Mouse (Mus musculus) spleen, adult 2 months (tissue): ENCODE results near the gene Atxn10. TPM values are rescaled to one million over a fixed set of nuclear protein-coding genes. Genes with fewer than 3 reads are reported as not detected.
A peak's percentile ranks its signal among the peaks of the same experiment; 100 is the strongest.

ENCODE experiments used
- DNase-seq, 2 experiments: peaks; one replicate each; pipeline versions ENCODE4 v3.0.0 to v3.0.0-alpha.2; 2012 to 2021; ENCODE audit warnings: low spot score in 2 of 2, low read depth in 1 of 2
- H3K27ac ChIP-seq: fragments of 200-500 bp; 2 replicates; pipeline ENCODE4 v1.5.1; 2012; ENCODE audit warnings: low read length, inconsistent platforms; ENCODE audit not compliant: insufficient read depth
- H3K27me3 ChIP-seq: fragments of 200-500 bp; 2 replicates; pipeline ENCODE4 v1.6.1; 2012; ENCODE audit warnings: mild to moderate bottlenecking, moderate library complexity, low read length, inconsistent platforms; ENCODE audit not compliant: control insufficient read depth, insufficient read depth
- H3K36me3 ChIP-seq: fragments of 200-500 bp; 2 replicates; pipeline ENCODE4 v1.6.1; 2012; ENCODE audit warnings: mild to moderate bottlenecking, low read length, inconsistent platforms; ENCODE audit not compliant: control insufficient read depth, insufficient read depth
- H3K4me1 ChIP-seq: fragments of 200-500 bp; 2 replicates; pipeline ENCODE4 v1.6.1; 2011; ENCODE audit warnings: inconsistent platforms; ENCODE audit not compliant: control insufficient read depth, insufficient read depth, insufficient read length
- H3K4me3 ChIP-seq: fragments of 200-500 bp; 2 replicates; pipeline ENCODE4 v1.5.1; 2011; ENCODE audit warnings: mild to moderate bottlenecking, inconsistent platforms; ENCODE audit not compliant: insufficient read depth, insufficient read length; ENCODE audit errors: extremely low read depth
- CTCF ChIP-seq: fragments of 200-500 bp; IDR thresholded peaks from 2 replicates; pipeline ENCODE4 v1.5.1; 2011; ENCODE audit warnings: mild to moderate bottlenecking, inconsistent platforms; ENCODE audit not compliant: insufficient read depth, insufficient read length, insufficient replicate concordance; ENCODE audit errors: extremely low read depth
- POLR2A ChIP-seq: fragments of 200-500 bp; IDR thresholded peaks from 2 replicates; pipeline ENCODE4 v1.6.1; 2011; ENCODE audit warnings: low read depth, low read length, inconsistent platforms
- WGBS: fragments of 180-500 bp; shearing (Covaris S2); methylation state at CpG from one replicate; pipeline ENCODE4 v1.1.7; 2018; 5-methylcytosine and 5-hydroxymethylcytosine counted together
- polyA plus RNA-seq: library from polyadenylated mRNA; depleted of rRNA; stranded (reverse); fragments of >200 nt; gene quantifications from 2 replicates; pipeline ENCODE4 v1.2.3, GENCODE M21; 2012; rRNA removed

The Atxn10 gene
- polyA plus RNA-seq = 35.7 and 56.2 TPM in 2 replicates

- DNase-seq = no peak
- Histone ChIP-seq H3K4me3 (peak within 1 kb of the TSS; percentile 95), H3K27me3 (no peaks in the 10 kb centered on the region), H3K27ac (peak within 1 kb of the TSS; percentile 81), H3K4me1 (peaks cover 7% of the 10 kb centered on the region; the same call in 1 of the 2 replicates), H3K36me3 (no peaks in the 10 kb centered on the region)
- no peak for TF ChIP-seq POLR2A
- no peak for TF ChIP-seq CTCF
- 20% methylated on average over 17 of the region's 19 CpGs for WGBS
These were observed at the start of gene Atxn10 for GRCm38 (mm10) chr15:85335671-85336300. Atxn10 (plus strand) TSS chr15:85336245.

GRCm38 (mm10) chr15:85294632-85295031 is 41.4 kb upstream of the Atxn10 start:
- no peak for DNase-seq
- 89% methylated on average over 3 of the region's 3 CpGs for WGBS
- no peak overlapping the region for H3K27ac ChIP-seq
- H3K4me3 ChIP-seq = no peak overlapping the region
- H3K4me1 ChIP-seq = no peaks in the 10 kb centered on the region
- no peak for TF ChIP-seq CTCF
- TF ChIP-seq POLR2A = no peak
- no peaks in the 10 kb centered on the region for H3K36me3 ChIP-seq
- H3K27me3 ChIP-seq = no peaks in the 10 kb centered on the region

- no peak for TF ChIP-seq CTCF
- no peak for TF ChIP-seq POLR2A
- DNase-seq = no peak
- 78% methylated on average over 8 of the region's 8 CpGs for WGBS
These were observed 40.5 kb upstream of the Atxn10 start for GRCm38 (mm10) chr15:85295544-85295943.

GRCm38 (mm10) chr15:85295977-85296376 is 40.1 kb upstream of the Atxn10 start:
- 86% methylated on average over 2 of the region's 2 CpGs for WGBS
- DNase-seq = no peak
- H3K27me3 ChIP-seq = no peaks in the 10 kb centered on the region
- H3K4me1 ChIP-seq = no peaks in the 10 kb centered on the region
- no peak for TF ChIP-seq CTCF
- TF ChIP-seq POLR2A = no peak
- H3K27ac ChIP-seq = no peak overlapping the region
- H3K4me3 ChIP-seq = no peak overlapping the region
- H3K36me3 ChIP-seq = no peaks in the 10 kb centered on the region

More at GRCm38 (mm10) chr15:85295544-85295943, 40.5 kb upstream of the Atxn10 start:
- Histone ChIP-seq H3K27me3 (no peaks in the 10 kb centered on the region), H3K36me3 (no peaks in the 10 kb centered on the region), H3K4me3 (no peak overlapping the region), H3K27ac (no peak overlapping the region), H3K4me1 (no peaks in the 10 kb centered on the region)

- no peak for TF ChIP-seq POLR2A
- Histone ChIP-seq H3K27me3 (no peaks in the 10 kb centered on the region), H3K27ac (no peak overlapping the region), H3K4me3 (no peak overlapping the region), H3K4me1 (no peaks in the 10 kb centered on the region), H3K36me3 (no peaks in the 10 kb centered on the region)
- no peak for DNase-seq
- 88% methylated on average over 3 of the region's 3 CpGs for WGBS
These were observed 39.5 kb upstream of the Atxn10 start for GRCm38 (mm10) chr15:85296538-85296937.

- 60% methylated on average over 17 of the region's 17 CpGs for WGBS
These were observed 37.8 kb upstream of the Atxn10 start for GRCm38 (mm10) chr15:85298167-85298781.

DNA sequence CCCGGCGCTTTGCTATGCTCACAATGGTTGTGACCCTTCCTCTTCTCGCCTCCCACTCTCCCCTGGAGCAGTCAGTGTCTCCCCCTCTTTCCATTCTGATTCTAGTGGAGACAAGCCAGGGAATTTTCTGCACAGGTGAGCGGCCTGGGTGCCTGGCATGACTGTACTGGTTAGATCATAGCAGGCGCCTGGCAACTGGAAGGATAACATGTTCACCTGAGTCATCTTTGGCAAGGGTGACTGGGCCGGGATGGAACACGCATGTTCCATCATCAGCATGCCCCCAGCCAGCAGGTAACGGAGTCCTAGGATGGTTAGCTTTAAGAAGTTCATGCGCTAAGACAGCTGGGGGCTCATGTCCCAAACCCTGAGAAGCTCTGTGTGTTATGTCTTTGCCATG is 37.1 kb upstream of the Atxn10 start:
- TF ChIP-seq CTCF (no peak), POLR2A (no peak)
- Histone ChIP-seq H3K4me3 (no peak overlapping the region), H3K4me1 (no peaks in the 10 kb centered on the region), H3K27me3 (no peaks in the 10 kb centered on the region), H3K27ac (no peak overlapping the region), H3K36me3 (no peaks in the 10 kb centered on the region)
- 90% methylated on average over 9 of the region's 9 CpGs for WGBS
- no peak for DNase-seq

More at GRCm38 (mm10) chr15:85298167-85298781, 37.8 kb upstream of the Atxn10 start:
- H3K36me3 ChIP-seq = no peaks in the 10 kb centered on the region
- no peak for DNase-seq
- TF ChIP-seq CTCF (no peak), POLR2A (no peak)
- no peak overlapping the region for H3K27ac ChIP-seq
- no peaks in the 10 kb centered on the region for H3K4me1 ChIP-seq
- no peaks in the 10 kb centered on the region for H3K27me3 ChIP-seq
- H3K4me3 ChIP-seq = no peak overlapping the region
